In the genomic region with DNA sequence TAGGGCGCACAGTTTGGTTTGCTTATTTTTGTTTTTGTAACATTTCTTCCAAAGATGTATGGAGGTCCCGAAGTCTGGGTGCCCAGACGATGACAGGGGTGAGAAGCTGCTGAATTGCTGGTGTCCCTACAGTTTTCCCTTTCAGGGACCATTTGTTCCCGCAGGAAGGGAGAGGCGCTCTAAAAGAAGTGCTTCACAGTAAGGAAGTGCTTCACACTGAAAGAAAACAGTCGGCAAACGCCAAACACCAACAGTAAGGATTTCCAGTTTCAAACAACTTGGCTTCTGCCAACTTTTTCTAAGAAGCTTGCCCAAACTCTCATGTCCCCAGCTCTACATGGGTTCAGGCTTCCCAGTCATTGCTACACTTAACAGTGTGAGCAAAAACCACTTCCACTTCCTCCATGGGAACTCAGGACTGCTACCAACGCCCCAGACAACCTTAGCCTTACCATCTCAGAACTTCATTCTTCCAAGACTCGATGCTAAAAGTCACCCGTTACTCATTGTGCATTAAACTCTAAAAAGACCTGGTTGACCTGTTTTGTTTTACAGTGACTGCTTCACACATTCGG, we compare ENCODE assay signal across 26 mouse cellular contexts.
DNase-seq lines count a peak whose midpoint lies in the region; ATAC-seq lines count a peak whose summit lies in the region.
"Had no signal": no experiment of that assay in that cellular context is flagged by ENCODE, and none has a peak within 500 bp of the region (broad histone marks: within the 10 kb centered on the region; RNA-seq: fewer than 3 reads in every experiment).

No protein-coding gene starts in this region.

- peak; percentile 90 for DNase-seq in heart, adult 11 months
- no peak for DNase-seq in heart, adult 8-10 months (ENCODE audit: low spot score)
- DNase-seq in heart, postnatal 36 days: no peak
- DNase-seq in lung, postnatal 10 days: peak; percentile 16
- no peak for DNase-seq in lung, postnatal 14 days
- DNase-seq in cerebellum, adult 11 months: no peak
- DNase-seq: adrenal gland, adult 8-10 months; cerebellum, adult 8-10 months; cerebellum, postnatal 36 days; embryo, embryonic 11 days; gastrocnemius, postnatal 14 days; kidney, adult 9 months; kidney, postnatal 10 days; layer of hippocampus, adult 9-11 months; right cerebral cortex, postnatal 25 days had no signal

- no peak overlapping the region for H3K4me3 ChIP-seq in heart, embryonic 16.5 days (ENCODE audit: low read length)
- H3K4me3 ChIP-seq: embryonic facial prominence, embryonic 12.5 days; hindbrain, embryonic 12.5 days; liver, embryonic 15.5 days; midbrain, embryonic 15.5 days; stomach, embryonic 15.5 days had no signal

- ATAC-seq in heart, embryonic 16.5 days (replicated peaks; ENCODE audit: extremely low read depth, insufficient read depth, low FRiP score): no peak
- peak; percentile 81 for ATAC-seq in megakaryocyte progenitor cell, adult 5-6 weeks (replicated peaks; ENCODE audit: poor library complexity)
- ATAC-seq: activated CD4-positive, CD25-positive, alpha-beta regulatory T cell, adult 4 months; forebrain, embryonic 14.5 days; intestine, embryonic 16.5 days; midbrain, embryonic 15.5 days had no signal

- no peak overlapping the region for H3K4me2 ChIP-seq in heart, embryonic 16.5 days (ENCODE audit: low read depth, low read length)
- H3K4me2 ChIP-seq: embryonic facial prominence, embryonic 12.5 days; hindbrain, embryonic 12.5 days; liver, embryonic 15.5 days; midbrain, embryonic 15.5 days; stomach, embryonic 15.5 days had no signal

- no peaks in the 10 kb centered on the region for H3K27me3 ChIP-seq in heart, embryonic 16.5 days (ENCODE audit: control insufficient read depth, insufficient read depth, low read length)
- H3K27me3 ChIP-seq: CH12.LX; embryonic facial prominence, embryonic 12.5 days; liver, embryonic 15.5 days; midbrain, embryonic 15.5 days; stomach, embryonic 15.5 days had no signal

- WGBS in heart, embryonic 16.5 days: 51% methylated on average over 11 of the region's 11 CpGs

- H3K4me1 ChIP-seq in heart, embryonic 16.5 days (ENCODE audit: control insufficient read depth, insufficient read depth, low read length): peaks cover 24% of the 10 kb centered on the region
- H3K4me1 ChIP-seq: liver, embryonic 15.5 days had no signal

- peaks cover 21% of the 10 kb centered on the region for H3K36me3 ChIP-seq in heart, embryonic 16.5 days (ENCODE audit: control insufficient read depth, insufficient read depth)
- H3K36me3 ChIP-seq: embryonic facial prominence, embryonic 12.5 days; hindbrain, embryonic 12.5 days; liver, embryonic 15.5 days; midbrain, embryonic 15.5 days had no signal

- no peak overlapping the region for H3K9ac ChIP-seq in heart, embryonic 16.5 days (ENCODE audit: low read length)
- H3K9ac ChIP-seq: embryonic facial prominence, embryonic 12.5 days; hindbrain, embryonic 12.5 days; liver, embryonic 15.5 days; midbrain, embryonic 15.5 days; stomach, embryonic 15.5 days had no signal

- H3K27ac ChIP-seq in heart, embryonic 16.5 days (ENCODE audit: low read length): peak overlapping the region; percentile 21; the same call in 1 of the 2 replicates
- H3K27ac ChIP-seq: embryonic facial prominence, embryonic 12.5 days; hindbrain, embryonic 12.5 days; liver, embryonic 15.5 days; midbrain, embryonic 15.5 days; stomach, embryonic 15.5 days had no signal

- intact Hi-C loops in heart, postnatal 36 days (cut with DNase I): no loop called here

- no peaks in the 10 kb centered on the region for H3K9me3 ChIP-seq in heart, embryonic 16.5 days (replicated peaks; ENCODE audit: control insufficient read depth, low read length)
- H3K9me3 ChIP-seq: embryonic facial prominence, embryonic 12.5 days; hindbrain, embryonic 12.5 days; liver, embryonic 15.5 days; midbrain, embryonic 15.5 days; stomach, embryonic 15.5 days had no signal

Comparison
In these comparisons a context has a peak if more than half of its experiments do, and no peak if none do; other contexts are left out.
1. DNase-seq: peak in heart, adult 11 months (single experiment) and lung, postnatal 10 days (single experiment); none in heart, adult 8-10 months (single experiment), heart, postnatal 36 days (0 of 2), lung, postnatal 14 days (single experiment) and cerebellum, adult 11 months (single experiment).